Mouse (Mus musculus): ENCODE results near the gene Slc39a11.

Gene Slc39a11

DNA sequence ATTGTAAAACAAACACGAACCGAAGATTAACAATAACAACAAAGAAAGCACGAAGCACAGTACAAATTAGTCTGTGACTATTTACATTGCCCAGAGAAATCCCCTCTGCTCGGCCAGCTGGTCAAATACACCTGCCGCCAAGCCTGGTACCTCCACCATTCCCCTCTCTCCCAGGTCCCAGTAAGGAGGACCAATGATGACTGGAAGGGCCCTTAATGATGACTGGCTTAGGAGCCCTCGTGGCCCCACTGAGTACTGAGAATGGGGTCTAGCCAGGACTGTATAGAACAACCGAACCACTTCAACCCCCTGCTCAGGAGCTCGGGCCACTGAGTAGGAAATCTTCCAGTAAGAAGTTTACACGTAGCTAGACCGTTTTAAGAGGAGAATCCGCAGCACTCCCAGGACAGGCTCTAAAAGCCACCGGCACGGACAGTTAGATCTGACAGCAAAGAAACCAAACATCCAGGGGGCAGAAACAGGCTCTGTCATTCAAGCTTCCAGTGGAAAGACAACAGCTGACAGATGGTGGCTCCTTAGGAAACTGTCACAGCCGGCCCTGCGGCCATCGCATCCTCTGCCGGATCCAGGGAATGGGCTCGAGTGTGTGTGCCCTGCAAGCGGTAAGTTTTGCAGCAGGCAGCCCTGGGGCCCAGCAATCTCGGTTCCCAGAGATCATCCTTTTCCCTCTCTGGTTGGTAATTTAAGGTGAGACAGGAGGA lies 128.2 kb downstream of the Slc39a11 start:
- in situ Hi-C loops (cut with MboI; ENCODE audit: unreplicated experiment in 2 of 2) = no loop called here

- in situ Hi-C loops (cut with MboI; ENCODE audit: unreplicated experiment in 2 of 2) = no loop called here
Measured at GRCm38 (mm10) chr11:113520851-113521461, 128.9 kb downstream of the Slc39a11 start.

DNA sequence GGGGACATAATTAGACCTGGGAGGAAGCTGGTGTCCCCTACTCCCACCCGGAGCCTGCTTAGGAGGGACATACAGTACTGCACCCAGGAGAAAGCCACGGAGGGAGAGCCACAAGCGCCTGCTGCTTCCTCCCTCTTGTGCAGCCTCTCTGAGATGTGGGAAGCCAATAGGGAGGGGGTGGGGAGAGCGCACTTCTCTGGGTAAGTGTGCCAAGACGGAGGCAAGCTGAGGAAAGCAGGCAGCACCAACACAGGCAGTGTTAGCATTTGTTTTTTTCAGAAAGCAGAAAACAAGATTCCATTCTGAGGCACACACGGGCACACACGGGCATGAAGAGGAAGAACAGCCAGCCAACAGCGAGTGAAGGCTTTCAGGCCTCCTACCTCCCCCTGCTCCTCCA lies 129.5 kb downstream of the Slc39a11 start:
- in situ Hi-C loops (cut with MboI; ENCODE audit: unreplicated experiment in 2 of 2) = no loop called here

GRCm38 (mm10) chr11:113519973-113520372 lies 129.9 kb downstream of the Slc39a11 start:
- in situ Hi-C loops (cut with MboI; ENCODE audit: unreplicated experiment in 2 of 2) = no loop called here

DNA sequence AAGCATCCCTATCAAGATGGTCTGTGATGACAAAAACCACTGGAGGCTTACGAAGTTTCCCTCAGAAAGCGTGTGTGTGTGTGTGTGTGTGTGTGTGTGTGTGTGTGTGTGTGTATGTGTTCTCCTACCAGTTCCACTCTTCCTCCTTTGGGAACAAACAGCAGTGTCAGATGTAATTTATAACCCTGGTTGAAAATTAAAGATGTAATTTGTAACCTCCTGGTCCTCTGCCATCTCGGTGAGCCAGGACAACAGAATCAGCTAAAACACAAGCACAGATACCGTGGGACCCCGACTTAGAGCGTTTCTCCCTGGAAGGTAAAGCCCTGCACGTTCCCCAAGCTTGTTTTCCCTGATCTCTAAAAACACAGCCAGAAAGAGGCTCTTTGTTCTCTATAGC lies 131.7 kb downstream of the Slc39a11 start:
- in situ Hi-C loops (cut with MboI; ENCODE audit: unreplicated experiment in 2 of 2) = no loop called here

DNA sequence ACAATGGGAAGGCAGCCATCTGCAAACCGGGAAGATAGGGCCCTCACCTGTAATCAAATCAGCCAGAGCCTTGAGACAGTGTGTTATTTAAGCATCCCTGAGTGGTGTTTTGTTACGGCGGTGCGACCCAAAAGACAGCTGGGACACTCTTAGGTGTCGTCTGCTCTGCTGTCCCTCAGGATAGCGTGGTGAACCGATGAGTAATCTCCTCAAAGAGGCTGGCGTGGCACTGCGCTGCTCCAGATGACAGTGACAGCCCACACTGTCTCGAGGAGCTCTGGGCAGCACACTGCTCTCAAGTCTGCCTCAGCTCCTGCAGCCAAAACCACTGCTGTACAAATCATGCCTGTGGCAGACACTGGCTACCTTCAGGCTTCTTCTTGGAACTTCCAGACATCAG lies 133.7 kb downstream of the Slc39a11 start:
- in situ Hi-C loops (cut with MboI; ENCODE audit: unreplicated experiment in 2 of 2) = no loop called here

GRCm38 (mm10) chr11:113512976-113513375 lies 136.9 kb downstream of the Slc39a11 start:
- in situ Hi-C loops (cut with MboI; ENCODE audit: unreplicated experiment in 2 of 2) = no loop called here

DNA sequence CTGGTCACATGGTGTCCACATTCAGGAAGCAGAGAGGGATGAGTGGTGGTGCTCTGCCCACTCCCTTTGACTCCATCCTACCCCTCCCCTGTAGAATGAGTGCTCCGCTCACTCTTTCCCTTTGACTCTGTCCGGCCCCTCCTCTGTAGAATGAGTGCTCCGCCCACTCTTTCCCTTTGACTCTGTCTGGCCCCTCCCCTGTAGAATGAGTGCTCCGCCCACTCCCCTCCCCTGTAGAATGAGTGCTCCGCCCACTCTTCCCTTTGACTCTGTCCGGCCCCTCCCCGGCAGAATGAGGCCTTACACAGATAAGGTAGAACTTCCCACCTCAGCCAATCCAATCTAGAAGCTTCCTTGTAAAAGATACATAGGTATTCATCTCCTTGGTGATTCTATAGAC lies 137.7 kb downstream of the Slc39a11 start:
- in situ Hi-C loops (cut with MboI; ENCODE audit: unreplicated experiment in 2 of 2) = no loop called here

- in situ Hi-C loops (cut with MboI; ENCODE audit: unreplicated experiment in 2 of 2) = no loop called here
Measured at GRCm38 (mm10) chr11:113510969-113511625, 138.8 kb downstream of the Slc39a11 start.

GRCm38 (mm10) chr11:113510249-113510648 lies 139.6 kb downstream of the Slc39a11 start:
- in situ Hi-C loops (cut with MboI; ENCODE audit: unreplicated experiment in 2 of 2) = no loop called here

- in situ Hi-C loops (cut with MboI; ENCODE audit: unreplicated experiment in 2 of 2) = no loop called here
Measured at GRCm38 (mm10) chr11:113507716-113508480, 142.0 kb downstream of the Slc39a11 start.

GRCm38 (mm10) chr11:113505551-113506160 lies 144.2 kb downstream of the Slc39a11 start:
- in situ Hi-C loops (cut with MboI; ENCODE audit: unreplicated experiment in 2 of 2) = no loop called here

GRCm38 (mm10) chr11:113504459-113505062 lies 145.3 kb downstream of the Slc39a11 start:
- in situ Hi-C loops (cut with MboI; ENCODE audit: unreplicated experiment in 2 of 2) = no loop called here

DNA sequence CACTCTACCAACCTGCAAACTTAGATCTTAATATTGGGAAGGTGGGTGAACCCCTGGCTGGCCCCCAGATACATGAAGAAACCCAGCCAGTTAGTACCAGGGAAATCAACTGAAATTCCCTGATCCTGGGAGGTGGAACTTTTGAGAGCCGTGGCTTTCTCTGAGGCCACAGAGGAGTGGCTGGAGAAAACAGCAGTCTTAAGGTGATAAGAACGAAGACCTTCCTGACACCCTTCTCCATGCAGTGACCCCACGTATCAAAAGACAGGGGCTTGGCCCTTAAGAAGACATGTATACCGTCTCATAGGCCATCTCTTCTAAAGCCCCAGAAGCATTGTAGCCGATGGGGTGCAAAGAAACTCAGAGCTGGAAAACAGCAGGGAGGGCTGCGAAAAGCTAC lies 146.9 kb downstream of the Slc39a11 start:
- in situ Hi-C loops (cut with MboI; ENCODE audit: unreplicated experiment in 2 of 2) = no loop called here

GRCm38 (mm10) chr11:113500631-113501305 lies 149.1 kb downstream of the Slc39a11 start:
- in situ Hi-C loops (cut with MboI; ENCODE audit: unreplicated experiment in 2 of 2) = no loop called here

- in situ Hi-C loops (cut with MboI; ENCODE audit: unreplicated experiment in 2 of 2) = no loop called here
Measured at GRCm38 (mm10) chr11:113498889-113499288, 151.0 kb downstream of the Slc39a11 start.

DNA sequence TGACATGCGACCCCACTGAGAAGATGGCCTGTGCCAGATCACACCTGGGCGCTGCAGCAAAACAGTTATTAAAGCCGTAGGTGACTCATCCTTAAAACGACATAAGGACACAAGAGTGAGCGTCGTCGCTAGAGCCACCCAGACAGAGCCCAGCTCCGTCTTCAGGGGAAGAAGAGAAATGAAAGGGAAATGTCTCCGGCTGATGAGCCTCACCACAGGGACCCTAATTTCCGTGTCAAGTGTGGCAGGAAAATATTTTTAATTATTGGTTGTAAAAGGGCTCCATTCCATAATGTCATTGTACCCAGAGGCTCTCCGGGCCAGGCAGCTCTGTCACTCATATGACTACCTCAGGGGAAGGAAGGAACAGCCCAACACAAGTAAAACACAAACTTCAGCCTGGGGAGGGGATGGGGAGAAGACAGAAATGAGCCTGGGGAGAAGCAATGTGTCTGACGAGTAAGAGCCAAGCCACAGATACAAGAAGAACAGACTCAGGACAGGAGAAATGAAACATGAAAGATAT lies 155.8 kb downstream of the Slc39a11 start:
- in situ Hi-C loops (cut with MboI; ENCODE audit: unreplicated experiment in 2 of 2) = no loop called here

GRCm38 (mm10) chr11:113490530-113491520 lies 159.1 kb downstream of the Slc39a11 start:
- in situ Hi-C loops (cut with MboI; ENCODE audit: unreplicated experiment in 2 of 2) = no loop called here

All from v-Abl transformed pro-B cells (cell line).